Mouse (Mus musculus) hindbrain, embryonic 11.5 days (tissue): ENCODE data around the gene Neu3. TPM values are rescaled to one million over a fixed set of nuclear protein-coding genes. Genes with fewer than 3 reads are reported as not detected.

Experiments
- ATAC-seq: fragments of 200-750 bp; cut with Nextera tagmentation; 2 replicates; pipeline ENCODE4 v1.8.0; 2017; ENCODE audit warnings: mild to moderate bottlenecking, moderate TSS enrichment, moderate library complexity; ENCODE audit not compliant: low FRiP score
- DNase-seq: peaks from one replicate; pipeline ENCODE4 v3.0.0-alpha.2; 2015; ENCODE audit warnings: low spot score
- H3K27ac ChIP-seq: fragments of 300-500 bp; sonication (generic); 2 replicates; pipeline ENCODE4 v1.5.1; 2014; ENCODE audit warnings: mild to moderate bottlenecking, low read depth, low read length
- H3K27me3 ChIP-seq: fragments of 300-500 bp; sonication (generic); 2 replicates; pipeline ENCODE4 v1.6.1; 2014; ENCODE audit warnings: mild to moderate bottlenecking, low read length, moderate library complexity, mixed read lengths; ENCODE audit not compliant: control insufficient read depth, insufficient read depth
- H3K36me3 ChIP-seq: fragments of 300-500 bp; sonication (generic); 2 replicates; pipeline ENCODE4 v1.6.1; 2014; ENCODE audit warnings: mild to moderate bottlenecking, low read length, moderate library complexity, mixed read lengths; ENCODE audit not compliant: control insufficient read depth, insufficient read depth
- H3K4me1 ChIP-seq: fragments of 300-500 bp; sonication (generic); replicated peaks from 2 replicates; pipeline ENCODE4 v1.6.1; 2014; ENCODE audit warnings: low read length, mixed read lengths; ENCODE audit not compliant: control insufficient read depth, insufficient read depth
- H3K4me2 ChIP-seq: fragments of 300-500 bp; sonication (generic); replicated peaks from 2 replicates; pipeline ENCODE4 v1.6.1; 2014; ENCODE audit warnings: mild to moderate bottlenecking, low read depth, low read length
- H3K4me3 ChIP-seq: fragments of 300-500 bp; sonication (generic); 2 replicates; pipeline ENCODE4 v1.5.1; 2014; ENCODE audit warnings: low read depth, low read length
- H3K9ac ChIP-seq: fragments of 300-500 bp; sonication (generic); 2 replicates; pipeline ENCODE4 v1.6.1; 2014; ENCODE audit warnings: low read depth, low read length
- H3K9me3 ChIP-seq: fragments of 300-500 bp; sonication (generic); 2 replicates; pipeline ENCODE4 v1.6.1; 2016; ENCODE audit warnings: low read length; ENCODE audit not compliant: control insufficient read depth
- WGBS: fragments of 180-500 bp; shearing (Covaris S2); extraction: QIAGEN DNeasy Blood & Tissue Kit; methylation state at CpG from one replicate; pipeline ENCODE4 v1.1.7; 2014; 5-methylcytosine and 5-hydroxymethylcytosine counted together
- polyA plus RNA-seq: library from polyadenylated mRNA; unstranded; fragments of >200 nt; fragmentation: Nextera tagmentation; extraction: Ambion mirVana; gene quantifications from 2 replicates; pipeline ENCODE4 v1.2.1, GENCODE M21; 2014

The Neu3 gene
- polyA plus RNA-seq, 1 experiment from 2014 or later, result 2.1 TPM

DNA sequence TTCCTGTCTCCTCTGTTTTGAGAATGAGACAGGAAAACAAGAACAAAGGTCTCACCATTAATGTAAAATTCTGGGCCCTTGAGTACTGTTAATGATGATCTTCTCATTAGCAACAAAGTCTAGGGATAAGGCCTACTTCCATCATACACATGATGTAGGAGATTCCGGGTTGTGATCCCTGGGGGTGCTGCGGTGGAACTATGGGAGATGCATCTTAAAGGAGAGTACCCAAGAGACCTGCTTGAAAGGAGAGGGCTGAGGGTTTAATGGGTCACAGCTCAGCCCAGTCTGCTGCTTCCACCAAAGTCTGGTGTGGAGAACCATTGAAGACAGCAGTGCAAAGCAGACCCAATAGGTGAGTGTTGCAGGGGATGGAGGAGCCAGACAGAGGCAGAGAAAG is 65.0 kb downstream of the Neu3 start, which contains the start of gene Olfr521:
Gene Olfr521 (plus strand): TSS at position 301 of the 400 bp plus-strand sequence.
- H3K4me3 ChIP-seq, result no peak within 1 kb of the TSS
- H3K36me3 ChIP-seq, result no peaks in the 10 kb centered on the region
- H3K9me3 ChIP-seq, result peaks cover 6% of the 10 kb centered on the region
- H3K27me3 ChIP-seq, result no peaks in the 10 kb centered on the region
- ATAC-seq, result no peak
- H3K27ac ChIP-seq, result no peak within 1 kb of the TSS
- H3K4me1 ChIP-seq, result no peaks in the 10 kb centered on the region
- DNase-seq, result no peak
- WGBS, result 93% methylated on average over 2 of the region's 2 CpGs
- H3K4me2 ChIP-seq, result no peak within 1 kb of the TSS
- H3K9ac ChIP-seq, result no peak within 1 kb of the TSS

Other genes starting within 250 kb of the Neu3 start
- 0.63 and 0.73 TPM in 2 replicates for gene Tpbgl, start 201.3 kb downstream of the Neu3 start, polyA plus RNA-seq
- 2.1 and 2.4 TPM in 2 replicates for gene Slco2b1, start 117.1 kb downstream of the Neu3 start, polyA plus RNA-seq
- not detected in 2 replicates for gene Olfr520, start 98.1 kb downstream of the Neu3 start, polyA plus RNA-seq
- not detected in 2 replicates for gene Olfr521, start 64.9 kb downstream of the Neu3 start, polyA plus RNA-seq
- gene Xrra1, start 30.7 kb upstream of the Neu3 start, polyA plus RNA-seq, result 0.37 and 0.59 TPM in 2 replicates
- 356 and 362 TPM in 2 replicates for gene Spcs2, start 35.0 kb upstream of the Neu3 start, polyA plus RNA-seq
- 6.9 and 8.4 TPM in 2 replicates for gene Rnf169, start 152.0 kb upstream of the Neu3 start, polyA plus RNA-seq
- 0.32 TPM in 1 of 2 replicates, not detected in the other for gene Chrdl2, start 177.8 kb upstream of the Neu3 start, polyA plus RNA-seq